In the genomic region with DNA sequence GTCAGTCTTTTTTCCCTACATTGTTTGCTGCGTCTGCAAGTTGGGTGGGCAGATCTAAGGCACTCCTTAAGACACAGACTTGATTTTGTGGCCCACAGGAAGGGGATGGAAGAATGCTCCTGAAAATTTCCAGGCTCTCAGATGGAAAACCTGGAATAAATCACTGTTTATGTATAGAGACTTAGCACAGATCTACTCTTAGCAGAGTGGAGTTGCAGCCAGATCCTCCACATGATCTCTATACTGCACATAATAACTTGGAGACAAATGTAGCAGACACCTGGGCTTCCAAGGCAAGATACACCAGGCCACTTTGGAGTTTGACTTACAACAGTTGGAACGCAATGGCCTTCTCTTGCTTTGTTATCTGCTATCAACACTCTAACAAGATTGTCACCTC, we compare ENCODE assay signal across 15 mouse cellular contexts.
"Had no signal": no experiment of that assay in that cellular context is flagged by ENCODE, and none has a peak within 500 bp of the region (broad histone marks: within the 10 kb centered on the region; RNA-seq: fewer than 3 reads in every experiment).

No protein-coding gene starts in this region.

- H3K4me2 ChIP-seq: neural tube, embryonic 12.5 days; neural tube, embryonic 13.5 days; neural tube, embryonic 15.5 days had no signal

- H3K36me3 ChIP-seq: neural tube, embryonic 12.5 days; neural tube, embryonic 13.5 days; neural tube, embryonic 15.5 days had no signal

- DNase-seq: retina, postnatal 1 day; right cerebral cortex, adult 18-20 months; right cerebral cortex, postnatal 14 days; right cerebral cortex, postnatal 25 days; right cerebral cortex, postnatal 4 days; spleen, adult 18-20 months; thymus, adult 18-20 months; thymus, adult 2 months; thymus, postnatal 14 days; thymus, postnatal 25 days; thymus, postnatal 36 days; thymus, postnatal 4 days had no signal

- H3K4me1 ChIP-seq: neural tube, embryonic 12.5 days; neural tube, embryonic 13.5 days; neural tube, embryonic 15.5 days had no signal

- H3K27ac ChIP-seq: neural tube, embryonic 12.5 days; neural tube, embryonic 13.5 days; neural tube, embryonic 15.5 days had no signal

- H3K4me3 ChIP-seq: neural tube, embryonic 12.5 days; neural tube, embryonic 13.5 days; neural tube, embryonic 15.5 days had no signal

- H3K9ac ChIP-seq: neural tube, embryonic 12.5 days; neural tube, embryonic 13.5 days; neural tube, embryonic 15.5 days had no signal

- H3K27me3 ChIP-seq: neural tube, embryonic 12.5 days; neural tube, embryonic 13.5 days; neural tube, embryonic 15.5 days had no signal

- H3K9me3 ChIP-seq: neural tube, embryonic 12.5 days; neural tube, embryonic 13.5 days; neural tube, embryonic 15.5 days had no signal
